ENCODE assay signal across 8 mouse cellular contexts in genomic region chr4:136312616-136313015, GRCm38 (mm10). TPM values are rescaled to one million over a fixed set of nuclear protein-coding genes. Genes with fewer than 3 reads are reported as not detected.
DNase-seq lines count a peak whose midpoint lies in the region; ATAC-seq and TF ChIP-seq lines count a peak whose summit lies in the region.

No protein-coding gene starts in this region.

- peaks cover 4% of the 10 kb centered on the region for H3K36me3 ChIP-seq in heart, embryonic 11.5 days (ENCODE audit: control insufficient read depth, insufficient read depth, low read length)
- H3K36me3 ChIP-seq in C2C12 (ENCODE audit: control insufficient read depth, insufficient read depth): peaks cover 18% of the 10 kb centered on the region
- H3K36me3 ChIP-seq in forebrain, embryonic 13.5 days (ENCODE audit: poor library complexity, severe bottlenecking): peaks cover 14% of the 10 kb centered on the region
- peaks cover 11% of the 10 kb centered on the region for H3K36me3 ChIP-seq in liver, embryonic 14.5 days (replicated peaks; ENCODE audit: control insufficient read depth, insufficient read depth, low read depth)

- intact Hi-C loops in heart, postnatal 10 days (cut with DNase I): loop anchor here (10.0 kb wide), 1 partner anchor 248 kb away; no protein-coding TSS in a partner anchor

- no peak for TF ChIP-seq EP300 in liver, embryonic 14.5 days (IDR thresholded peaks at IDR 0.05; ENCODE audit: low read depth)

- no peak for TF ChIP-seq CTCF in C2C12 (IDR thresholded peaks at IDR 0.05; ENCODE audit: control insufficient read depth, insufficient read depth, insufficient read length)
- no peak for TF ChIP-seq CTCF in liver, embryonic 14.5 days (IDR thresholded peaks at IDR 0.05; ENCODE audit: low read depth)

- H3K79me2 ChIP-seq in C2C12 (ENCODE audit: control insufficient read depth, insufficient read depth): peaks cover 69% of the 10 kb centered on the region

- H3K4me2 ChIP-seq in heart, embryonic 11.5 days: peak overlapping the region; percentile 71
- H3K4me2 ChIP-seq in forebrain, embryonic 13.5 days: peak overlapping the region; percentile 73
- H3K4me2 ChIP-seq in liver, embryonic 14.5 days (ENCODE audit: low read depth): peak overlapping the region; percentile 91

- 24% methylated on average over 4 of the region's 4 CpGs for WGBS in heart, embryonic 11.5 days (ENCODE audit: insufficient replicate concordance)
- 14% methylated on average over 4 of the region's 4 CpGs for WGBS in forebrain, embryonic 13.5 days
- WGBS in liver, embryonic 14.5 days (ENCODE audit: insufficient replicate concordance): 8% methylated on average over 4 of the region's 4 CpGs

- H3K4me3 ChIP-seq in heart, embryonic 11.5 days (ENCODE audit: low read depth, low read length): peak overlapping the region; percentile 98
- no peak overlapping the region for H3K4me3 ChIP-seq in C2C12 (ENCODE audit: insufficient read depth, poor library complexity, severe bottlenecking)
- H3K4me3 ChIP-seq in forebrain, embryonic 13.5 days: peak overlapping the region; percentile 100
- H3K4me3 ChIP-seq in liver, embryonic 14.5 days (ENCODE audit: insufficient read depth in 1 of 2, low read depth in 2 of 2, low read length in 2 of 2): peak overlapping the region; percentile 49 to 87

- H3K27me3 ChIP-seq in heart, embryonic 11.5 days (ENCODE audit: control insufficient read depth, insufficient read depth, low read length): no peaks in the 10 kb centered on the region
- H3K27me3 ChIP-seq in C2C12 (ENCODE audit: control insufficient read depth, insufficient read depth, insufficient read length): no peaks in the 10 kb centered on the region
- no peaks in the 10 kb centered on the region for H3K27me3 ChIP-seq in forebrain, embryonic 13.5 days
- no peaks in the 10 kb centered on the region for H3K27me3 ChIP-seq in liver, embryonic 14.5 days (ENCODE audit: control insufficient read depth, insufficient read depth, low read length)

- H3K9ac ChIP-seq in heart, embryonic 11.5 days (ENCODE audit: low read depth, low read length): peak overlapping the region; percentile 0; the same call in 1 of the 2 replicates
- peak overlapping the region; percentile 100 for H3K9ac ChIP-seq in forebrain, embryonic 13.5 days
- peak overlapping the region; percentile 94 for H3K9ac ChIP-seq in liver, embryonic 14.5 days (replicated peaks)

- H3ac ChIP-seq in C2C12 (ENCODE audit: control insufficient read depth, insufficient read length, low read depth): peak overlapping the region; percentile 3

- DNase-seq in heart, postnatal 10 days: no peak
- no peak for DNase-seq in liver, embryonic 14.5 days (ENCODE audit: low read depth in 3 of 3, low spot score in 3 of 3)
- DNase-seq in cerebellum, postnatal 4 days (ENCODE audit: low spot score in 2 of 2): no peak
- no peak for DNase-seq in cerebellum, adult 9-11 months

- H3K27ac ChIP-seq in heart, embryonic 11.5 days (ENCODE audit: low read depth, low read length): no peak overlapping the region
- no peak overlapping the region for H3K27ac ChIP-seq in forebrain, embryonic 13.5 days
- peak overlapping the region; percentile 56 for H3K27ac ChIP-seq in liver, embryonic 14.5 days

- peaks cover 21% of the 10 kb centered on the region for H3K4me1 ChIP-seq in heart, embryonic 11.5 days (ENCODE audit: control insufficient read depth, insufficient read depth, low read length)
- peaks cover 41% of the 10 kb centered on the region for H3K4me1 ChIP-seq in forebrain, embryonic 13.5 days
- peaks cover 5 to 16% of the 10 kb centered on the region in 2 experiments for H3K4me1 ChIP-seq in liver, embryonic 14.5 days (replicated peaks; ENCODE audit: control insufficient read depth in 2 of 2, insufficient read depth in 2 of 2, low read length in 1 of 2)

- no peaks in the 10 kb centered on the region for H3K9me3 ChIP-seq in heart, embryonic 11.5 days (replicated peaks; ENCODE audit: control insufficient read depth, low read length)
- no peaks in the 10 kb centered on the region for H3K9me3 ChIP-seq in forebrain, embryonic 13.5 days (replicated peaks)
- no peaks in the 10 kb centered on the region for H3K9me3 ChIP-seq in liver, embryonic 14.5 days (ENCODE audit: control insufficient read depth, low read length)

- ATAC-seq in heart, embryonic 11.5 days (replicated peaks; ENCODE audit: insufficient number of reproducible peaks, low FRiP score, low TSS enrichment): no peak
- ATAC-seq in forebrain, embryonic 13.5 days: no peak
- ATAC-seq in liver, embryonic 14.5 days (ENCODE audit: insufficient read depth): no peak
- ATAC-seq in erythroid progenitor cell, adult 5-6 weeks (replicated peaks; ENCODE audit: low FRiP score, poor library complexity, severe bottlenecking): no peak

- peaks cover 63% of the 10 kb centered on the region for H3K79me3 ChIP-seq in C2C12 (ENCODE audit: low read depth)

TF ChIP-seq in C2C12, 6 proteins besides CTCF, POLR2A, EP300 and RAD21:
- TF ChIP-seq MYOD1 (IDR thresholded peaks at IDR 0.05; ENCODE audit: control insufficient read depth, insufficient read length, low read depth) (no peak), MAX (IDR thresholded peaks at IDR 0.05) (no peak), CEBPB (IDR thresholded peaks at IDR 0.05; ENCODE audit: low read depth) (no peak), MYOG (IDR thresholded peaks at IDR 0.05; ENCODE audit: control insufficient read depth, extremely low read depth, insufficient read length) (no peak), FOSL1 (IDR thresholded peaks at IDR 0.05; ENCODE audit: insufficient read depth, low read length, poor library complexity, severe bottlenecking) (no peak), USF1 (IDR thresholded peaks at IDR 0.05; ENCODE audit: low read depth) (no peak)

RNA-seq across cellular contexts. Expression of gene Hnrnpr, which starts 1.9 kb away (rescaled TPM):
- 85.8 and 87.1 TPM in 2 replicates for polyA plus RNA-seq in heart, embryonic 11.5 days (2014; fragmentation: Nextera tagmentation; extraction: Ambion mirVana)
- 10 to 100 TPM; 70.8 to 74.4 TPM for total RNA-seq in heart, postnatal 10 days (2021)
- polyA plus RNA-seq in C2C12 (2012; fragmentation: generic; extraction: Trizol): 38.4 TPM
- 273 and 295 TPM in 2 replicates for polyA plus RNA-seq in forebrain, embryonic 13.5 days (2015; fragmentation: Nextera tagmentation; extraction: Ambion mirVana)
- 21.0 and 41.5 TPM in 2 replicates for polyA plus RNA-seq in liver, embryonic 14.5 days (2012; rRNA removed)
- 40.7 and 48.9 TPM in 2 replicates for polyA plus RNA-seq in liver, embryonic 14.5 days (2014; fragmentation: Nextera tagmentation; extraction: Ambion mirVana)
- total RNA-seq in erythroid progenitor cell, adult 5-6 weeks (2015; ENCODE audit: low replicate concordance): 92.6 and 104 TPM in 2 replicates
- 188 and 198 TPM in 2 replicates for total RNA-seq in erythroid progenitor cell, adult 5-6 weeks (2017; ENCODE audit: low replicate concordance)

RNA-seq across cellular contexts. Expression of gene Zfp46, which starts 28.1 kb away (rescaled TPM):
- polyA plus RNA-seq in heart, embryonic 11.5 days (2014; fragmentation: Nextera tagmentation; extraction: Ambion mirVana): 18.4 and 20.6 TPM in 2 replicates
- 10 to 100 TPM; 60.5 to 70.1 TPM for total RNA-seq in heart, postnatal 10 days (2021)
- 5.2 TPM for polyA plus RNA-seq in C2C12 (2012; fragmentation: generic; extraction: Trizol)
- polyA plus RNA-seq in forebrain, embryonic 13.5 days (2015; fragmentation: Nextera tagmentation; extraction: Ambion mirVana): 30.7 and 32.9 TPM in 2 replicates
- 2.6 and 2.7 TPM in 2 replicates for polyA plus RNA-seq in liver, embryonic 14.5 days (2012; rRNA removed)
- 2.6 and 2.9 TPM in 2 replicates for polyA plus RNA-seq in liver, embryonic 14.5 days (2014; fragmentation: Nextera tagmentation; extraction: Ambion mirVana)
- total RNA-seq in erythroid progenitor cell, adult 5-6 weeks (2015; ENCODE audit: low replicate concordance): 1.7 and 2.9 TPM in 2 replicates
- 1.4 and 10.8 TPM in 2 replicates for total RNA-seq in erythroid progenitor cell, adult 5-6 weeks (2017; ENCODE audit: low replicate concordance)

Comparison
In these comparisons a context has a peak if more than half of its experiments do, and no peak if none do; other contexts are left out.
1. H3K9ac ChIP-seq: peak in every context shown above with its lines; median percentile 100 in forebrain, embryonic 13.5 days; 94 in liver, embryonic 14.5 days; 0 in heart, embryonic 11.5 days.